Mouse (Mus musculus): ENCODE measurements around the gene Triobp.

- TF ChIP-seq CEBPB (IDR thresholded peaks at IDR 0.05; ENCODE audit: low read depth) (no peak), CTCF (IDR thresholded peaks at IDR 0.05; ENCODE audit: control insufficient read depth, insufficient read depth, insufficient read length) (no peak), MYOD1 (IDR thresholded peaks at IDR 0.05; ENCODE audit: control insufficient read depth, insufficient read length, low read depth) (no peak)
Observed at GRCm38 (mm10) chr15:79048186-79048585, 100.7 kb downstream of the Triobp start.

Data from C2C12 (cell line).